Mouse (Mus musculus) thymus, adult 2 months (tissue): Measurements from ENCODE around the gene Flg2. TPM values are rescaled to one million over a fixed set of nuclear protein-coding genes. Genes with fewer than 3 reads are reported as not detected.

Experiments
- DNase-seq: peaks from one replicate; pipeline ENCODE4 v3.0.0; 2021
- H3K27ac ChIP-seq: fragments of 200-500 bp; 2 replicates; pipeline ENCODE4 v1.5.1; 2012; ENCODE audit warnings: low read length, control low read depth; ENCODE audit not compliant: control insufficient read depth, insufficient read depth
- H3K27me3 ChIP-seq: fragments of 200-500 bp; 2 replicates; pipeline ENCODE4 v1.6.1; 2012; ENCODE audit warnings: mild to moderate bottlenecking, low read length, moderate library complexity, mixed read lengths; ENCODE audit not compliant: control insufficient read depth, insufficient read depth
- H3K36me3 ChIP-seq: fragments of 200-500 bp; 2 replicates; pipeline ENCODE4 v1.6.1; 2012; ENCODE audit warnings: mild to moderate bottlenecking, low read length, moderate library complexity; ENCODE audit not compliant: control insufficient read depth, insufficient read depth
- H3K4me1 ChIP-seq: fragments of 200-500 bp; replicated peaks from 2 replicates; pipeline ENCODE4 v1.6.1; 2012; ENCODE audit warnings: low read length; ENCODE audit not compliant: control insufficient read depth, insufficient read depth
- H3K4me3 ChIP-seq: fragments of 200-500 bp; 2 replicates; pipeline ENCODE4 v1.5.1; 2012; ENCODE audit warnings: mild to moderate bottlenecking, low read length, control low read depth, moderate library complexity; ENCODE audit not compliant: control insufficient read depth, insufficient read depth
- CTCF ChIP-seq: fragments of 200-500 bp; IDR thresholded peaks from 2 replicates; pipeline ENCODE4 v1.5.1; 2012; ENCODE audit warnings: mild to moderate bottlenecking, control low read depth, low read length, moderate library complexity, borderline replicate concordance; ENCODE audit not compliant: control insufficient read depth, poor library complexity, insufficient read depth; ENCODE audit errors: extremely low read depth
- POLR2A ChIP-seq: fragments of 200-500 bp; IDR thresholded peaks from 2 replicates; pipeline ENCODE4 v1.6.1; 2012; ENCODE audit warnings: mild to moderate bottlenecking, low read length, control low read depth, moderate library complexity; ENCODE audit not compliant: control insufficient read depth, poor library complexity, insufficient read depth; ENCODE audit errors: extremely low read depth
- WGBS: fragments of 180-500 bp; shearing (Covaris S2); methylation state at CpG from one replicate; pipeline ENCODE4 v1.1.7; 2018; 5-methylcytosine and 5-hydroxymethylcytosine counted together
- polyA plus RNA-seq: library from polyadenylated mRNA; depleted of rRNA; stranded (reverse); fragments of >200 nt; gene quantifications from 2 replicates; pipeline ENCODE4 v1.2.3, GENCODE M21; 2012; rRNA removed

Gene Flg2
- polyA plus RNA-seq: 0.03 and 0.04 TPM in 2 replicates

DNA sequence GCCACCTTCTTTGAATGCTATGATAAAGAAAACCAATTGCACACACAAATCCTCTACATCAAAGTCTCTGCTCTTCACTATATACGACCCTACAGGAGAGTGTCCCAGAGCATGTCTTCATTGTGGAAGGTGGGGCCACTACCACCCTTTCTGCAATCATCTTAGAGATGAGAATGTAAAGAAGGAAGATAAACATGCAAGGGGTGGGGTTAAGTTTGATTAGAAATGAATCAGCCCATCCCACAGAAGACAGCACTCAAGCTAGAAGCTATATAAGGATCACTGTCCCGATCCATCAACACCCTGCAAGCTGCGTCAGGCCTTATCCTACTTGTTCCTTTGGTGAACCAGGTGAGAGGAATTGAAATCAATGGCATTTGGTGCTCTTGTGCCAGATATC is at the start of gene Flg2:
Flg2 (plus strand) TSS at position 301 of the 400 bp plus-strand sequence.
- 91% methylated on average over 3 of the region's 3 CpGs for WGBS
- H3K4me1 ChIP-seq: no peaks in the 10 kb centered on the region
- no peaks in the 10 kb centered on the region for H3K27me3 ChIP-seq
- TF ChIP-seq POLR2A (no peak), CTCF (no peak)
- H3K4me3 ChIP-seq: no peak within 1 kb of the TSS
- no peaks in the 10 kb centered on the region for H3K36me3 ChIP-seq
- no peak within 1 kb of the TSS for H3K27ac ChIP-seq
- DNase-seq: no peak

DNA sequence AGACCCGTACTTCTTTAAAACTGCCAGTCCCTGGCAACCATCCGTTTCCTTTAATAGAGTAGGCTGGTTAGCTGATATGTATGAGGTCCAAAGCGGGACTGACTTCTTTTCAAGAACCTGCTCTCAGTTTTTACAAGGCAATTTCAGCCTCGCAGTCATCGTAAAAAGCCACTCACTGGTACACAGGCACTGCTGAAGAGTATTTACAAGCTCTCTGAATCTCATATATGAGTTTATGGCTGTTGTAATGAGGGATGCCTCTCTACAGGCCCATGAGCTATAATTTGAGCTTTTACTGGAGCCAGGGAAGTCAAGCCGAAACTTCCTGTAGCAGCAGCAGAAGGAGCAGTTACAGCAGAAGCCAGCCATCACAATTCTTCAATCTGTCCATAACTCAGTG is 34.6 kb upstream of the Flg2 start:
- no peak for TF ChIP-seq CTCF
- no peak for TF ChIP-seq POLR2A
- no peaks in the 10 kb centered on the region for H3K4me1 ChIP-seq
- no peak overlapping the region for H3K27ac ChIP-seq
- no peaks in the 10 kb centered on the region for H3K27me3 ChIP-seq
- 73% methylated on average over 6 of the region's 6 CpGs for WGBS
- no peaks in the 10 kb centered on the region for H3K36me3 ChIP-seq
- H3K4me3 ChIP-seq: no peak overlapping the region
- no peak for DNase-seq

DNA sequence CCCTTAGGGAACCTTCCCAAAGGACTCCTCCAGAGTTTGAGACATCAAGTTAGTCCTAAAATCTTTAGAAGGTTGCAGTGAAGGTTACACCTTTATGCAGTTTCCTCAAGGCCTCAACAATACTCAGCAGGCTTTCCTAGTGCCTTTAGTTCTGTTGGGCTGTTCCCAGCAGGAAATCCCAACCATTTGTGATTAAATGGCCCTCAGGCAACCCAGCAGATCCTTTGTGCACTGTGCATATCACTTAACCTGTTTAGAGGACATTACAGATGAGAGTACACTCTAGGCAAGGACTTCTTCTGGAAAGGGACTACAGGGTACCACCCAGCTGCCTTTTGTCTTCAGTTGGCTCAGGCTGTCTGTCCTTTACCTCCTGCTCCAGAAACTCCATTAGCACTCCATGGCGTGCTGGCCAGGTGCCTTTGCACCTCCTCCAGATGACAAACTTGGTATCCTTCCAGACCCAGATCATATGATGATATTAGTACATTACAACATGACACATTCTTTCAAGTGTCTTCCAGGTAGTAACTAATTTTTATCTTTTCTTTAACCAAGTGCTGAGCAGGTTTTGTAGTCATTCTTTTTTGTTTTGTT is 34.0 kb upstream of the Flg2 start:
- Histone ChIP-seq H3K27me3 (no peaks in the 10 kb centered on the region), H3K36me3 (no peaks in the 10 kb centered on the region), H3K4me3 (no peak overlapping the region), H3K4me1 (no peaks in the 10 kb centered on the region), H3K27ac (no peak overlapping the region)
- 73% methylated on average over 1 of the region's 1 CpGs for WGBS
- TF ChIP-seq POLR2A (no peak), CTCF (no peak)
- no peak for DNase-seq

DNA sequence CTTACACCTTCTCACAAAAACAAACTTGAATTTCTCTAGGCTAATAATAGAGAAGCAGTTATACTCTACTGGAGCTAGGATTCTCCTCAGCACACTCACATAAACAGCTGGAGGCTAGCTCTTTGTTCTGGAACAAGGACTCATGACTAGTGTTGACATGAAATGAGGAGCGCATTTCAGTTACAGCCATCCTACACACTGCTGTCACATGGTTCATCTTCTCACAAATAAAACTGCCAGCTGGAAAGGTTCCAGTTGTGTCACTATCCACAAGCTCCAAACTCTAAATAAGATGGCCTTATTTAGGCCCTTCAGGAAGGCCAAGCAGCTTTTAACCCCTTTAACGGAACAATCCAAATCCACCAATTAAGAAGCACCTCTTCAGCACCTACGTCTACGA is 16.2 kb upstream of the Flg2 start:
- DNase-seq: no peak
- no peak for TF ChIP-seq POLR2A
- TF ChIP-seq CTCF: no peak
- H3K36me3 ChIP-seq: no peaks in the 10 kb centered on the region
- no peaks in the 10 kb centered on the region for H3K4me1 ChIP-seq
- no peak overlapping the region for H3K4me3 ChIP-seq
- 98% methylated on average over 4 of the region's 4 CpGs for WGBS
- H3K27me3 ChIP-seq: no peaks in the 10 kb centered on the region
- H3K27ac ChIP-seq: no peak overlapping the region

GRCm38 (mm10) chr3:93201955-93202354 is 4.9 kb downstream of the Flg2 start:
- WGBS: 80% methylated on average over 2 of the region's 2 CpGs
- H3K4me3 ChIP-seq: no peak overlapping the region

GRCm38 (mm10) chr3:93202499-93202898 is 5.4 kb downstream of the Flg2 start:
- WGBS: 92% methylated on average over 4 of the region's 4 CpGs
- Histone ChIP-seq H3K4me1 (no peaks in the 10 kb centered on the region), H3K4me3 (no peak overlapping the region), H3K27ac (no peak overlapping the region), H3K27me3 (no peaks in the 10 kb centered on the region), H3K36me3 (no peaks in the 10 kb centered on the region)
- TF ChIP-seq CTCF: no peak
- no peak for TF ChIP-seq POLR2A
- DNase-seq: no peak

More at GRCm38 (mm10) chr3:93201955-93202354, 4.9 kb downstream of the Flg2 start:
- Histone ChIP-seq H3K27me3 (no peaks in the 10 kb centered on the region), H3K27ac (no peak overlapping the region), H3K4me1 (no peaks in the 10 kb centered on the region), H3K36me3 (no peaks in the 10 kb centered on the region)
- no peak for DNase-seq
- TF ChIP-seq POLR2A (no peak), CTCF (no peak)

Other genes starting within 250 kb of the Flg2 start
- not detected in 2 replicates for gene Lce3d, start 239.9 kb upstream of the Flg2 start, polyA plus RNA-seq
- gene Lce3e, start 230.2 kb upstream of the Flg2 start, polyA plus RNA-seq: 0.34 TPM in 1 of 2 replicates, not detected in the other
- gene Lce3f, start 205.1 kb upstream of the Flg2 start, polyA plus RNA-seq: 0.43 TPM in 1 of 2 replicates, not detected in the other
- gene Crct1, start 181.6 kb upstream of the Flg2 start, polyA plus RNA-seq: 3.1 and 3.9 TPM in 2 replicates
- gene Lce1m, start 178.2 kb upstream of the Flg2 start, polyA plus RNA-seq: 0.51 and 0.73 TPM in 2 replicates
- gene Gm4858, start 128.5 kb upstream of the Flg2 start, polyA plus RNA-seq: 0.13 TPM in 1 of 2 replicates, not detected in the other
- 0.36 and 0.49 TPM in 2 replicates for gene Crnn, start 52.5 kb upstream of the Flg2 start, polyA plus RNA-seq
- gene Flg, start 76.2 kb downstream of the Flg2 start, polyA plus RNA-seq: 2.2 and 2.5 TPM in 2 replicates
- 0.18 and 0.23 TPM in 2 replicates for gene Hrnr, start 122.5 kb downstream of the Flg2 start, polyA plus RNA-seq
- gene Rptn, start 196.4 kb downstream of the Flg2 start, polyA plus RNA-seq: 1.5 and 1.6 TPM in 2 replicates
- gene Tchh, start 245.1 kb downstream of the Flg2 start, polyA plus RNA-seq: 0.14 and 0.22 TPM in 2 replicates